Mouse (Mus musculus): ENCODE measurements around the gene Lepr.
"Not testable (repeated sequence)": the region's sequence is repeated elsewhere in the genome, so short reads cannot be mapped to it uniquely, and the experiment has no call there.

Lepr gene

GRCm38 (mm10) chr4:101718991-101719580 is 1.9 kb downstream of the Lepr start:
- peak; percentile 14 to 41 for DNase-seq

GRCm38 (mm10) chr4:101721705-101722104 is 4.5 kb downstream of the Lepr start:
- DNase-seq, result no peak

DNA sequence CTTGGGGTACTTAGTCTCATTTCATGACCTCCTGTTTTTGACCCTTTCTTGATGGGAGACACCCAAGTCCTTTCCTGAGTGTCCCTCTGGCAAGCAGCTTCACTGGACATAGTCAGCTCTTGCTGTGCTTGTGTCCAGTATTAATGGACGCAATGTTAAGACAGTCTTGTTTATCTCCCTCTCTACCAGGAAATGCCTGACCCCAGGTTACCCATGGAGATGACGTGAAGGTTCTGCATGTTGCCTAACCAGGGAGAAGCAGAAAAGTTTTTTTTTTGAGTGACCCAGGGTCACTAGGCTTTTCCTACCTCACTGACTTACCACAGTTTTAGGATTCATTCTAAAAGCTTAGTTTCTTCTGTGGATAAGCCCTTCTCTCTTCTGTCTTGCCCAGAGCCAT is 24.8 kb downstream of the Lepr start:
- no peak for DNase-seq

- DNase-seq, result no peak
Observed at GRCm38 (mm10) chr4:101745534-101745933, 28.3 kb downstream of the Lepr start.

DNA sequence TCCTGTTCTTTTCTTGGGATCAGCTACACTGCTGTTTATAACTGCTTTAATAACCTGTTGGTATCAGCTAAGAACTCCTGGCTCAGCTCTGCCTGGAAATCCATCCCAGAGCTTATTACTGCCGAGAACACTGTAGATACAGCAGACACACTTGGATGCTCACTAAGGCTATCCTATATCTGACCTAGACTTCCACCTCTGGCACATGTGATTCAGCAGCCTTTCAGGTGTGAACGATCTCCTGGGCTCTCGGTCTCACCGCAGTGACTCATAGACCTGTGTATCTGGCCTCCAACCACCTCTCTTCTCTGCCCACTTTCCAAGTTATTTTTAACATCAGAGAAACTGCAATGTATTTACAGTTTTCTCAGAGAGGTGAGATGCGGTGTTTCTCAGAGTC is 43.3 kb downstream of the Lepr start:
- no peak for DNase-seq

- DNase-seq, result not testable (repeated sequence)
Observed at GRCm38 (mm10) chr4:101843923-101844322, 126.7 kb downstream of the Lepr start, which contains the start of gene B020004J07Rik. Gene B020004J07Rik (minus strand): TSS chr4:101844023.

- no peak for DNase-seq
Observed at GRCm38 (mm10) chr4:101850908-101851307, 133.7 kb downstream of the Lepr start.

DNA sequence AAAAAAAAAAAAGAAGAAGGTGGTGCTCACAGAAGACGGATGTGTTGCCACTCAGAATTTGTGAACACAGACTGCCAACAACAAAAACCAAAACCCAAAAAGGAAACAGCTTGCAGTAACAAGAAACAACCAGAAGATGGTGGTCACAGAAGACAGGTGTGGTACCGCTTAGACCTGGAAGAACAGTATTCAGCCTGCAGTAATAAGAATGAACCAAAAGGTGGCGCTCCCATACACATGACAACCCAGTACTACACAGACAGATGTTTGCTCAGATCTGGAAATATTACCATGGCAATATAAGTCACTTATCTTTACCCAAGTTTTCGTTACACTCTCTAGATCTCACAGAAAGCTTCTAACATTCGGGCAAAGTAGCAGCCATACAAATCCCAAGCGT is 143.7 kb downstream of the Lepr start:
- peak in 1 of 2 experiments; percentile 8 for DNase-seq

DNA sequence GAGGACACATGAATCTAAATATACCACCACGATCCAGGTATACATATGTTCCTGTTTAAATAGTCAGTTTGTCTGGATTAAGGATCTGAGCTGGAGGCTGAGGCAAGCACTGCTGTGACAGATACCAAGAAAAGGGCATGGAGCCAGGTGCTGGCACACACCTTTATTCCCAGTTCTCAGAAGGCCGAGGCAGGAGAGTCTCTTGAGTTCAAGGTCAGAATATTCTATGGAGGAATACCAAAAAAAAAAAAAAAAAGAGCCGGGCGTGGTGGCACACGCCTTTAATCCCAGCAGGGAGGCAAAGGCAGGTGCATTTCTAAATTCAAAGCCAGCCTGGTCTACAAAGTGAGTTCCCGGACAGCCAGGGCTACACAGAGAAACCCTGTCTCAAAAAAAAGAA is 145.1 kb downstream of the Lepr start:
- no peak for DNase-seq
